Mouse (Mus musculus) liver, embryonic 11.5 days (tissue): ENCODE results near the gene Plekha6. TPM values are rescaled to one million over a fixed set of nuclear protein-coding genes. Genes with fewer than 3 reads are reported as not detected.

Experiments used
- ATAC-seq: fragments of 200-750 bp; cut with Nextera tagmentation; replicated peaks from 2 replicates; pipeline ENCODE4 v1.8.0; 2017; ENCODE audit warnings: moderate number of reproducible peaks, mild to moderate bottlenecking, moderate TSS enrichment, moderate library complexity; ENCODE audit not compliant: low FRiP score
- DNase-seq: peaks from one replicate; pipeline ENCODE4 v3.0.0-alpha.2; 2017; ENCODE audit warnings: low spot score
- H3K27ac ChIP-seq: fragments of 300-500 bp; sonication (generic); 2 replicates; pipeline ENCODE4 v1.5.1; 2014; ENCODE audit warnings: mild to moderate bottlenecking, low read depth, low read length, control low read depth
- H3K27me3 ChIP-seq: fragments of 300-500 bp; sonication (generic); replicated peaks from 2 replicates; pipeline ENCODE4 v1.6.1; 2014; ENCODE audit warnings: low read length, mixed read lengths; ENCODE audit not compliant: control insufficient read depth, insufficient read depth
- H3K36me3 ChIP-seq: fragments of 300-500 bp; sonication (generic); 2 replicates; pipeline ENCODE4 v1.6.1; 2014; ENCODE audit warnings: mild to moderate bottlenecking, low read length, moderate library complexity, mixed read lengths; ENCODE audit not compliant: control insufficient read depth, insufficient read depth
- H3K4me1 ChIP-seq: fragments of 300-500 bp; sonication (generic); replicated peaks from 2 replicates; pipeline ENCODE4 v1.6.1; 2014; ENCODE audit warnings: low read length, mixed read lengths; ENCODE audit not compliant: control insufficient read depth, insufficient read depth
- H3K4me2 ChIP-seq: fragments of 300-500 bp; sonication (generic); 2 replicates; pipeline ENCODE4 v1.6.1; 2014; ENCODE audit warnings: mild to moderate bottlenecking, control low read depth, moderate library complexity
- H3K4me3 ChIP-seq: fragments of 300-500 bp; sonication (generic); 2 replicates; pipeline ENCODE4 v1.5.1; 2014; ENCODE audit warnings: low read depth, low read length, control low read depth
- H3K9ac ChIP-seq: fragments of 300-500 bp; sonication (generic); 2 replicates; pipeline ENCODE4 v1.6.1; 2014; ENCODE audit warnings: low read depth, low read length, control low read depth
- H3K9me3 ChIP-seq: fragments of 300-500 bp; sonication (generic); 2 replicates; pipeline ENCODE4 v1.6.1; 2016; ENCODE audit warnings: low read length, inconsistent platforms, mixed read lengths; ENCODE audit not compliant: control insufficient read depth
- WGBS: fragments of 180-500 bp; shearing (Covaris S2); extraction: QIAGEN DNeasy Blood & Tissue Kit; methylation state at CpG from one replicate; pipeline ENCODE4 v1.1.7; 2014; 5-methylcytosine and 5-hydroxymethylcytosine counted together
- polyA plus RNA-seq: library from polyadenylated mRNA; unstranded; fragments of >200 nt; fragmentation: Nextera tagmentation; extraction: Ambion mirVana; gene quantifications from 2 replicates; pipeline ENCODE4 v1.2.1, GENCODE M21; 2014

Plekha6 gene
- polyA plus RNA-seq, 1 experiment from 2014 or later: 4.3 TPM

- no peak for DNase-seq
- 91% methylated on average over 1 of the region's 1 CpGs for WGBS
- no peak within 1 kb of the TSS for H3K27ac ChIP-seq
- H3K9ac ChIP-seq: no peak within 1 kb of the TSS
- no peak within 1 kb of the TSS for H3K4me2 ChIP-seq
- ATAC-seq: no peak
- peaks cover 4% of the 10 kb centered on the region; the same call in 1 of the 2 replicates for H3K4me1 ChIP-seq
- H3K9me3 ChIP-seq: no peaks in the 10 kb centered on the region
- H3K36me3 ChIP-seq: no peaks in the 10 kb centered on the region
- H3K4me3 ChIP-seq: no peak within 1 kb of the TSS
- peaks cover 12% of the 10 kb centered on the region for H3K27me3 ChIP-seq
These were observed 186.2 kb downstream of the Plekha6 start, which contains the start of gene Ren1 for GRCm38 (mm10) chr1:133350210-133350609. Gene Ren1, plus strand, starts transcription at chr1:133350510.

- Histone ChIP-seq H3K4me2 (no peak overlapping the region), H3K4me1 (peaks cover 4% of the 10 kb centered on the region; the same call in 1 of the 2 replicates), H3K4me3 (no peak overlapping the region), H3K36me3 (no peaks in the 10 kb centered on the region), H3K9me3 (no peaks in the 10 kb centered on the region), H3K9ac (no peak overlapping the region), H3K27me3 (peaks cover 12% of the 10 kb centered on the region), H3K27ac (no peak overlapping the region)
- WGBS: 49% methylated on average over 9 of the region's 9 CpGs
- DNase-seq (no peak), ATAC-seq (no peak)
These were observed 187.8 kb downstream of the Plekha6 start for GRCm38 (mm10) chr1:133351762-133352161.

Other genes with a start within 250 kb of the Plekha6 start
- gene Mdm4, start 133.6 kb upstream of the Plekha6 start, polyA plus RNA-seq: 40.6 and 41.9 TPM in 2 replicates
- gene Pik3c2b, start 118.5 kb upstream of the Plekha6 start, polyA plus RNA-seq: 3.4 and 3.5 TPM in 2 replicates
- gene Ppp1r15b, start 33.1 kb upstream of the Plekha6 start, polyA plus RNA-seq: 89.0 and 95.4 TPM in 2 replicates
- 2.0 and 2.5 TPM in 2 replicates for gene Golt1a, start 145.6 kb downstream of the Plekha6 start, polyA plus RNA-seq
- gene Kiss1, start 157.7 kb downstream of the Plekha6 start, polyA plus RNA-seq: not detected in 2 replicates
- 0.30 and 0.40 TPM in 2 replicates for gene Ren1, start 186.3 kb downstream of the Plekha6 start, polyA plus RNA-seq
- 4.5 and 5.8 TPM in 2 replicates for gene Etnk2, start 199.4 kb downstream of the Plekha6 start, polyA plus RNA-seq